Mouse (Mus musculus) forebrain, embryonic 13.5 days (tissue): ENCODE data around the gene Zfp609. TPM values are rescaled to one million over a fixed set of nuclear protein-coding genes. Genes with fewer than 3 reads are reported as not detected.
"Not testable (repeated sequence)": the region's sequence is repeated elsewhere in the genome, so short reads cannot be mapped to it uniquely, and the experiment has no call there.

Source experiments
- ATAC-seq: fragments of 200-750 bp; cut with Nextera tagmentation; 2 replicates; pipeline ENCODE4 v1.8.0; 2017
- H3K27ac ChIP-seq: fragments of 300-500 bp; sonication (generic); 2 replicates; pipeline ENCODE4 v1.5.1; 2015; ENCODE audit warnings: inconsistent platforms, mild to moderate bottlenecking, moderate library complexity
- H3K27me3 ChIP-seq: fragments of 300-500 bp; sonication (generic); 2 replicates; pipeline ENCODE4 v1.6.1; 2015; ENCODE audit warnings: mild to moderate bottlenecking, inconsistent platforms
- H3K36me3 ChIP-seq: fragments of 300-500 bp; sonication (generic); 2 replicates; pipeline ENCODE4 v1.6.1; 2015; ENCODE audit warnings: mild to moderate bottlenecking, inconsistent platforms; ENCODE audit not compliant: poor library complexity, severe bottlenecking
- H3K4me1 ChIP-seq: fragments of 300-500 bp; sonication (generic); 2 replicates; pipeline ENCODE4 v1.6.1; 2015; ENCODE audit warnings: inconsistent platforms
- H3K4me2 ChIP-seq: fragments of 300-500 bp; sonication (generic); 2 replicates; pipeline ENCODE4 v1.6.1; 2015; ENCODE audit warnings: inconsistent platforms, mild to moderate bottlenecking, moderate library complexity
- H3K4me3 ChIP-seq: fragments of 300-500 bp; sonication (generic); 2 replicates; pipeline ENCODE4 v1.5.1; 2015; ENCODE audit warnings: mild to moderate bottlenecking, inconsistent platforms
- H3K9ac ChIP-seq: fragments of 300-500 bp; sonication (generic); 2 replicates; pipeline ENCODE4 v1.6.1; 2015; ENCODE audit warnings: mild to moderate bottlenecking, inconsistent platforms
- H3K9me3 ChIP-seq: fragments of 300-500 bp; sonication (generic); replicated peaks from 2 replicates; pipeline ENCODE4 v1.6.1; 2016; ENCODE audit warnings: inconsistent platforms
- WGBS: fragments of 180-500 bp; shearing (Covaris S2); methylation state at CpG from one replicate; pipeline ENCODE4 v1.1.7; 2015; 5-methylcytosine and 5-hydroxymethylcytosine counted together
- polyA plus RNA-seq: library from polyadenylated mRNA; unstranded; fragments of >200 nt; fragmentation: Nextera tagmentation; extraction: Ambion mirVana; gene quantifications from 2 replicates; pipeline ENCODE4 v1.2.1, GENCODE M21; 2015

Zfp609 gene
- polyA plus RNA-seq, 1 experiment from 2014 or later: 9.4 TPM

GRCm38 (mm10) chr9:65661029-65661428 lies 166.3 kb downstream of the Zfp609 start:
- Histone ChIP-seq H3K4me2 (no peak overlapping the region), H3K9me3 (no peaks in the 10 kb centered on the region), H3K9ac (no peak overlapping the region), H3K4me3 (no peak overlapping the region), H3K36me3 (no peaks in the 10 kb centered on the region), H3K27ac (no peak overlapping the region), H3K4me1 (no peaks in the 10 kb centered on the region), H3K27me3 (no peaks in the 10 kb centered on the region)
- no peak for ATAC-seq
- WGBS: 52% methylated on average over 5 of the region's 5 CpGs

- Histone ChIP-seq H3K27ac (no peak overlapping the region), H3K9me3 (no peaks in the 10 kb centered on the region), H3K9ac (no peak overlapping the region; the same call in 1 of the 2 replicates), H3K27me3 (no peaks in the 10 kb centered on the region), H3K4me3 (no peak overlapping the region), H3K4me1 (no peaks in the 10 kb centered on the region), H3K36me3 (no peaks in the 10 kb centered on the region), H3K4me2 (no peak overlapping the region)
- no peak for ATAC-seq
- 67% methylated on average over 3 of the region's 3 CpGs for WGBS
Observed at GRCm38 (mm10) chr9:65657218-65657617, 170.1 kb downstream of the Zfp609 start.

- Histone ChIP-seq H3K4me2 (no peak overlapping the region), H3K36me3 (no peaks in the 10 kb centered on the region), H3K4me1 (no peaks in the 10 kb centered on the region), H3K27ac (no peak overlapping the region), H3K9me3 (no peaks in the 10 kb centered on the region), H3K9ac (no peak overlapping the region), H3K27me3 (no peaks in the 10 kb centered on the region), H3K4me3 (no peak overlapping the region)
- 89% methylated on average over 8 of the region's 8 CpGs for WGBS
- no peak for ATAC-seq
Observed at GRCm38 (mm10) chr9:65655540-65655939, 171.8 kb downstream of the Zfp609 start.

- Histone ChIP-seq H3K4me2 (no peak overlapping the region), H3K4me1 (no peaks in the 10 kb centered on the region), H3K9me3 (no peaks in the 10 kb centered on the region), H3K27ac (no peak overlapping the region), H3K36me3 (no peaks in the 10 kb centered on the region), H3K27me3 (no peaks in the 10 kb centered on the region), H3K9ac (no peak overlapping the region), H3K4me3 (no peak overlapping the region)
- ATAC-seq: no peak
- WGBS: 95% methylated on average over 3 of the region's 3 CpGs
Observed at GRCm38 (mm10) chr9:65654700-65655237, 172.6 kb downstream of the Zfp609 start.

DNA sequence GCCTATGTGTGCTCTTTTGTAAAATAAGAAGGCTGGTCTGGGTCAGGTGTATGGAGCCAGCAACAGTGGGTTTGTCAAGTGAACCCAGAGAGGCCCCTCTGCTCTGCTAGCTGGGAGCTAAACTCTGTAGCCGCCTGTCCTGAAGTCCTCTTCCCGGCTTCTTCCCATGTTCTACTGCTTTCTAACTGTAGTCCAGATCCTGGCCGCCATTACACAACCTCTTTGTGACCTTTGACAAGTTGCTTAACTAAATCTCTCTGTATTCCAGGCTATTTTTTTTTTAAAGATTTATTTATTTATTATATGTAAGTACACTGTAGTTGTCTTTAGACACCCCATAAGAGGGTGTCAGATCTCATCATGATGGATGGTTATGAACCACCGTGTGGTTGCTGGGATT lies 173.6 kb downstream of the Zfp609 start:
- no peak for ATAC-seq
- whole genome bisulfite sequencing: 93% methylated on average over 4 of the region's 4 CpGs
- Histone ChIP-seq H3K27ac (no peak overlapping the region), H3K9ac (no peak overlapping the region), H3K4me2 (no peak overlapping the region), H3K4me1 (no peaks in the 10 kb centered on the region), H3K4me3 (no peak overlapping the region), H3K36me3 (no peaks in the 10 kb centered on the region), H3K27me3 (no peaks in the 10 kb centered on the region), H3K9me3 (no peaks in the 10 kb centered on the region)

DNA sequence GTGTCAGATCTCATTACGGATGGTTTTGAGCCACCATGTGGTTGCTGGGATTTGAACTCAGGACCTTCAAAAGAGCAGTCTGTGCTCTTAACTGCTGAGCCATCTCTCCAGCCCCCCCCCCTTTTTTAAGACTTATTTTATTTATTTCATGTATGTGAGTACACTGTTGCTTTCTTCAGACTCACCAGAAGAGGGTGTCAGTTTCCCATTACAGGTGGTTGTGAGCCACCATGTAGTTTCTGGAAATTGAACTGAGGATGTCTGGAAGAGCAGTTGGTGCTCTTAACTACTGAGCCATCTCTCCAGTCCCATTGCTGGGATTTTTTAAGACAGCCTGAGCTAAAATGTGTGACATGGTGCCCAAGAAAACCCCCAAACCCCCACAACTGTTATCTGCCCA lies 175.4 kb downstream of the Zfp609 start:
- not testable (repeated sequence) for H3K9me3 ChIP-seq, ATAC-seq
- 88% methylated on average over 1 of the region's 1 CpGs for WGBS

GRCm38 (mm10) chr9:65649997-65650396 lies 177.4 kb downstream of the Zfp609 start:
- 65% methylated on average over 1 of the region's 1 CpGs for WGBS
- Histone ChIP-seq H3K4me2 (no peak overlapping the region), H3K4me1 (no peaks in the 10 kb centered on the region), H3K9me3 (no peaks in the 10 kb centered on the region), H3K4me3 (no peak overlapping the region), H3K36me3 (no peaks in the 10 kb centered on the region), H3K27me3 (no peaks in the 10 kb centered on the region), H3K27ac (no peak overlapping the region), H3K9ac (no peak overlapping the region)
- ATAC-seq: no peak

More for the DNA sequence above, 175.4 kb downstream of the Zfp609 start:
- H3K4me3 ChIP-seq, H3K4me1 ChIP-seq, H3K9ac ChIP-seq, H3K27ac ChIP-seq, H3K36me3 ChIP-seq, H3K27me3 ChIP-seq, H3K4me2 ChIP-seq: not testable (repeated sequence)

DNA sequence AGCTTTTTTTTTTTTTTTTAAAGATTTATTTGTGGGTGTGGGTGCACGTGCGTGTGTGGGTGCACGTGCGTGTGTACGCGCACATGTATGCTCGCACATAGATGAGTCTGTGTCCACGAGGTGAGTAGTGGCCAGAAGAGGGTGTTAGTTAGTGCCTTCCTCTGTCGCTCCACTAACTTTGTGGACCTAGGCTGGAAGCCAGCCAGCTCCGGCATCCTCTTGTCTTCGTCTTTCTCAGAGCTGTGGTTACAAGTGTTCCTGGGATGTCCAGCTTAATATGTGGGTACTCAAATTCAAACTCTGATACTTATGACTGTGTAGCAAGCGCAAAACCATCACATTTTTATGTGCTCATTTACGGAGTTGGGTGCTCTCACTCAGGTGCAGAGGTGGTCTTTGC lies 178.6 kb downstream of the Zfp609 start:
- H3K4me1 ChIP-seq: no peaks in the 10 kb centered on the region
- no peaks in the 10 kb centered on the region for H3K36me3 ChIP-seq
- ATAC-seq: no peak
- no peak overlapping the region for H3K9ac ChIP-seq
- no peak overlapping the region for H3K4me2 ChIP-seq
- H3K27ac ChIP-seq: no peak overlapping the region
- WGBS: 92% methylated on average over 13 of the region's 13 CpGs
- H3K27me3 ChIP-seq: no peaks in the 10 kb centered on the region
- no peak overlapping the region for H3K4me3 ChIP-seq
- no peaks in the 10 kb centered on the region for H3K9me3 ChIP-seq

- no peak overlapping the region for H3K27ac ChIP-seq
- H3K9ac ChIP-seq: no peak overlapping the region
- H3K36me3 ChIP-seq: no peaks in the 10 kb centered on the region
- no peak overlapping the region for H3K4me2 ChIP-seq
- no peak overlapping the region for H3K4me3 ChIP-seq
- no peaks in the 10 kb centered on the region for H3K9me3 ChIP-seq
- 0 out of 2 replicates have a peak, but pooled peaks cover under 1% of the 10 kb centered on the region for H3K4me1 ChIP-seq
- no peak for ATAC-seq
- 86% methylated on average over 2 of the region's 2 CpGs for WGBS
- H3K27me3 ChIP-seq: no peaks in the 10 kb centered on the region
Observed at GRCm38 (mm10) chr9:65646782-65647181, 180.6 kb downstream of the Zfp609 start.

DNA sequence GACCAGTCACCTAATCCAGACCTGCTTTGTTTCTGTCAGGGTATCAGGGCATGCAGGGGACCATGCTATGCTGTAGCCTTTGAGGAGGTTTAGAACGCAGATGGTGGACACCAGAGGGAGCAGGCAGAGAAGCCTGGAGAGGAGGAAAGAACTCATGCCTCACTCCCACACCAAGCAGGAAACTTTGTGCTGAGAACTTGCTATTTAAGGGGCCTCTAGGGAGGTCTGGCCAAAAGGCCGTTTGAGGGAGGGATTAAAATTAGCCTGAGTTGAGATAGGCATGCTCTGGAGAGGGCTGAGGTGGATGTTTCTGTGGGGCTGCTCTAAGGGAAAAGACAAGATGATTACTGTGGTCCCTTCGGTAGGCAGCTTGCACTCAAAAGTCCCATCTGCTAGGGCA lies 181.4 kb downstream of the Zfp609 start:
- Histone ChIP-seq H3K4me3 (no peak overlapping the region), H3K9ac (no peak overlapping the region), H3K27ac (no peak overlapping the region), H3K4me2 (no peak overlapping the region), H3K36me3 (no peaks in the 10 kb centered on the region), H3K4me1 (peaks cover 7% of the 10 kb centered on the region), H3K9me3 (no peaks in the 10 kb centered on the region), H3K27me3 (no peaks in the 10 kb centered on the region)
- 56% methylated on average over 3 of the region's 3 CpGs for WGBS
- ATAC-seq: no peak

DNA sequence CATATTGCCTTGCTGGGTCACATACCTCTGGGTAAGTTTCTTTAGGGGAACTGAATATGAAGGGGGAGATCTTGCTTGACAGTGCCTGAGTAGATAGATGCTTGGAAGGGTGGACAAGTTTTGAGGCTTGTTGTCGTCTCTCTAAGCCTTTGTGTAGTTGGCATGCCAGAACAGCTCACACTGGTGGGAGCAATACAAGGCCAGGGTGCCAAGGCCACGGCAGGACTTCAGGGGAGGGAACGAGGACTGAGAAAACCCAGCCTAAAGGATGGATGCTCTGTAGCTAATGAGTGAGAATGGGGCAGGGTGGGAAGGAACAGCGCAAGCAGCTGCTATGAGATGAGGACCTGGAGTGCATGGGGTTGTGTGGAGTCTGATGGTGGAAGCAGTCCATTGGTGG lies 182.4 kb downstream of the Zfp609 start:
- Histone ChIP-seq H3K4me2 (no peak overlapping the region), H3K27ac (no peak overlapping the region), H3K4me1 (peaks cover 10% of the 10 kb centered on the region), H3K9me3 (no peaks in the 10 kb centered on the region), H3K4me3 (no peak overlapping the region), H3K27me3 (no peaks in the 10 kb centered on the region), H3K9ac (no peak overlapping the region), H3K36me3 (no peaks in the 10 kb centered on the region)
- 85% methylated on average over 4 of the region's 4 CpGs for WGBS
- ATAC-seq: no peak

DNA sequence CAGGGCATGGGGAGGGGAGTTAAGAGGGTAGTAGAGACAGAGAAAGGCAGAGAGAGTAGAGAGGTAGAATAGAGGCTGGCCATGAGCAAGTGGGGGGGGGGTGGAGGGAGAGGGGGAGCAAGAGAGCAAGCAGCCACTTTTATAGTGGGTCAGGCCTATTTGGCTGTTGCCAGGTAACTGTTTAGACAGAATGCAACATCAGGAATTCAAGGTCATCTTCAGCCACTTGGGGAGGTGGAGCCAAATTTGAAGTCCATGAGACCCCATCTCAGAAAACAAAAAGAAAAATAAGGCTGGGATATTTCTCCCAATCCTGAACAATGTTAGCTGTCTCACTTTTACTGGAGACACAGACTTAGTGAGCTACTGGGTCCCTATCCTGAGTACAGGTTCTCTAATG lies 184.8 kb downstream of the Zfp609 start:
- H3K36me3 ChIP-seq: no peaks in the 10 kb centered on the region
- no peak overlapping the region for H3K27ac ChIP-seq
- no peak overlapping the region for H3K4me3 ChIP-seq
- no peaks in the 10 kb centered on the region for H3K9me3 ChIP-seq
- H3K4me1 ChIP-seq: peaks cover 10% of the 10 kb centered on the region
- no peak for ATAC-seq
- no peak overlapping the region for H3K9ac ChIP-seq
- H3K4me2 ChIP-seq: no peak overlapping the region
- no peaks in the 10 kb centered on the region for H3K27me3 ChIP-seq
